Comparison of ENCODE assay signal across 34 mouse cellular contexts in genomic region chr8:111142521-111142920, GRCm38 (mm10). TPM values are rescaled to one million over a fixed set of nuclear protein-coding genes. Genes with fewer than 3 reads are reported as not detected.
"Had no signal": no experiment of that assay in that cellular context is flagged by ENCODE, and none has a peak within 500 bp of the region (broad histone marks: within the 10 kb centered on the region; RNA-seq: fewer than 3 reads in every experiment).

No protein-coding gene starts in this region.

- H3K36me3 ChIP-seq: liver, embryonic 13.5 days had no signal

- H3K27ac ChIP-seq: limb, embryonic 10.5 days; limb, embryonic 12.5 days; limb, embryonic 13.5 days; limb, embryonic 15.5 days; liver, embryonic 12.5 days; liver, embryonic 13.5 days; liver, embryonic 14.5 days; liver, embryonic 15.5 days; lung, embryonic 15.5 days; macrophage; midbrain, embryonic 10.5 days; midbrain, embryonic 12.5 days; midbrain, embryonic 13.5 days; midbrain, embryonic 15.5 days; neural tube, embryonic 12.5 days had no signal

- DNase-seq: left cerebral cortex, postnatal 4 days; liver; liver, embryonic 13.5 days; liver, postnatal 0 days; lung, adult 18-20 months; lung, adult 2 months; lung, embryonic 14.5 days; lung, postnatal 10 days; lung, postnatal 14 days; lung, postnatal 36 days; lung, postnatal 4 days; midbrain, embryonic 14.5 days had no signal

- H3K4me3 ChIP-seq: limb, embryonic 10.5 days; limb, embryonic 12.5 days; limb, embryonic 13.5 days; limb, embryonic 15.5 days; liver, embryonic 12.5 days; liver, embryonic 13.5 days; liver, embryonic 15.5 days; lung, embryonic 15.5 days; megakaryocyte, embryonic 14.5 days; midbrain, embryonic 10.5 days; midbrain, embryonic 12.5 days; midbrain, embryonic 13.5 days; midbrain, embryonic 15.5 days; myocyte; neural tube, embryonic 12.5 days had no signal

- H3K27me3 ChIP-seq: limb, embryonic 12.5 days; limb, embryonic 13.5 days; limb, embryonic 15.5 days; liver, embryonic 12.5 days; lung, embryonic 15.5 days; megakaryocyte, embryonic 14.5 days; midbrain, embryonic 12.5 days; midbrain, embryonic 13.5 days; midbrain, embryonic 15.5 days; neural tube, embryonic 12.5 days had no signal

RNA-seq across cellular contexts. Expression of gene Clec18a, which starts 50.3 kb away (rescaled TPM):
- polyA plus RNA-seq: limb, embryonic 10.5 days; limb, embryonic 11.5 days; limb, embryonic 13.5 days; limb, embryonic 15.5 days; liver, adult 2 months; liver, embryonic 11.5 days; liver, embryonic 12.5 days; liver, embryonic 13.5 days; liver, embryonic 14.5 days; liver, embryonic 15.5 days; liver, embryonic 16.5 days; liver, postnatal 0 days; lung, embryonic 14.5 days; lung, embryonic 16.5 days; lung, postnatal 0 days; macrophage had no signal
